Mouse (Mus musculus): ENCODE results near the gene Gm21731.
"Not testable (repeated sequence)": the region's sequence is repeated elsewhere in the genome, so short reads cannot be mapped to it uniquely, and the experiment has no call there.

GRCm38 (mm10) chr13:120196189-120196821 is 42.6 kb upstream of the Gm21731 start:
- not testable (repeated sequence) for TF ChIP-seq CTCF (IDR thresholded peaks at IDR 0.05; ENCODE audit: low read depth); EP300 (optimal IDR thresholded peaks at IDR 0.05)
